Mouse (Mus musculus) midbrain, embryonic 10.5 days (tissue): ENCODE measurements at regions not wholly inside any gene's neighbourhood (a gene's known extent, or its start where the extent isn't known, plus 50 kb on each side); places are given as distances from the start of the nearest gene placed in this dataset.

Experiments used
- DNase-seq: peaks from one replicate; pipeline ENCODE4 v3.0.0-alpha.2; 2017; ENCODE audit warnings: low spot score
- H3K27ac ChIP-seq: fragments of 300-500 bp; sonication (generic); replicated peaks from 2 replicates; pipeline ENCODE4 v1.5.1; 2016; ENCODE audit warnings: mild to moderate bottlenecking
- H3K27me3 ChIP-seq: fragments of 300-500 bp; sonication (generic); 2 replicates; pipeline ENCODE4 v1.6.1; 2016; ENCODE audit warnings: low read depth, mild to moderate bottlenecking; ENCODE audit not compliant: poor library complexity, severe bottlenecking
- H3K36me3 ChIP-seq: fragments of 300-500 bp; sonication (generic); 2 replicates; pipeline ENCODE4 v1.6.1; 2016; ENCODE audit warnings: mild to moderate bottlenecking, moderate library complexity
- H3K4me1 ChIP-seq: fragments of 300-500 bp; sonication (generic); 2 replicates; pipeline ENCODE4 v1.6.1; 2016
- H3K4me3 ChIP-seq: fragments of 300-500 bp; sonication (generic); 2 replicates; pipeline ENCODE4 v1.5.1; 2016; ENCODE audit warnings: mild to moderate bottlenecking, moderate library complexity
- H3K9me3 ChIP-seq: fragments of 300-500 bp; sonication (generic); replicated peaks from 2 replicates; pipeline ENCODE4 v1.6.1; 2016; ENCODE audit warnings: mild to moderate bottlenecking
- WGBS: fragments of 180-500 bp; shearing (Covaris S2); methylation state at CpG from one replicate; pipeline ENCODE4 v1.1.7; 2016; 5-methylcytosine and 5-hydroxymethylcytosine counted together

GRCm38 (mm10) chr5:26206766-26207122, 50.7 kb upstream of the Gm7361 start:
- WGBS: 19% methylated on average over 2 of the region's 2 CpGs
- H3K27ac ChIP-seq: peak overlapping the region; percentile 61

GRCm38 (mm10) chr5:26206066-26206765, 51.3 kb upstream of the Gm7361 start:
- 0 out of 2 replicates have a peak, but pooled peaks cover 4% of the 10 kb centered on the region for H3K9me3 ChIP-seq
- H3K27ac ChIP-seq: 0 out of 2 replicates have a peak overlapping the region, but pooled peaks have one; percentile 23
- WGBS: 66% methylated on average over 6 of the region's 6 CpGs
- no peak for DNase-seq
- H3K27me3 ChIP-seq: 0 out of 2 replicates have a peak, but pooled peaks cover 3% of the 10 kb centered on the region
- H3K4me1 ChIP-seq: peaks cover 26% of the 10 kb centered on the region
- no peaks in the 10 kb centered on the region for H3K36me3 ChIP-seq
- no peak overlapping the region for H3K4me3 ChIP-seq

More at GRCm38 (mm10) chr5:26206766-26207122, 50.7 kb upstream of the Gm7361 start:
- no peak for DNase-seq
- Histone ChIP-seq H3K36me3 (no peaks in the 10 kb centered on the region), H3K27me3 (0 out of 2 replicates have a peak, but pooled peaks cover 3% of the 10 kb centered on the region), H3K4me3 (no peak overlapping the region), H3K9me3 (0 out of 2 replicates have a peak, but pooled peaks cover 4% of the 10 kb centered on the region), H3K4me1 (peaks cover 29% of the 10 kb centered on the region)

GRCm38 (mm10) chr5:26202471-26202870, 55.0 kb upstream of the Gm7361 start:
- 93% methylated on average over 6 of the region's 6 CpGs for WGBS
- no peaks in the 10 kb centered on the region for H3K9me3 ChIP-seq
- no peak for DNase-seq
- no peaks in the 10 kb centered on the region for H3K27me3 ChIP-seq
- no peak overlapping the region for H3K4me3 ChIP-seq
- no peaks in the 10 kb centered on the region for H3K36me3 ChIP-seq
- H3K27ac ChIP-seq: no peak overlapping the region
- H3K4me1 ChIP-seq: peaks cover 15% of the 10 kb centered on the region

- Histone ChIP-seq H3K4me3 (no peak overlapping the region), H3K27me3 (peaks cover 12% of the 10 kb centered on the region), H3K36me3 (no peaks in the 10 kb centered on the region), H3K9me3 (no peaks in the 10 kb centered on the region), H3K27ac (no peak overlapping the region), H3K4me1 (peaks cover 20% of the 10 kb centered on the region)
- 20% methylated on average over 5 of the region's 5 CpGs for WGBS
- peak; percentile 33 for DNase-seq
Observed at GRCm38 (mm10) chr5:26189377-26189776, 68.1 kb upstream of the Gm7361 start.

GRCm38 (mm10) chr5:26187212-26187611, 66.0 kb upstream of the Gm10220 start:
- peaks cover 20% of the 10 kb centered on the region for H3K4me1 ChIP-seq
- no peaks in the 10 kb centered on the region for H3K9me3 ChIP-seq
- no peaks in the 10 kb centered on the region for H3K36me3 ChIP-seq
- DNase-seq: no peak
- H3K4me3 ChIP-seq: no peak overlapping the region
- no peak overlapping the region for H3K27ac ChIP-seq
- WGBS: 78% methylated on average over 8 of the region's 8 CpGs
- H3K27me3 ChIP-seq: peaks cover 18% of the 10 kb centered on the region

GRCm38 (mm10) chr5:26185417-26185816, 64.2 kb upstream of the Gm10220 start:
- 9% methylated on average over 5 of the region's 5 CpGs for WGBS

GRCm38 (mm10) chr5:26176064-26176463, 54.8 kb upstream of the Gm10220 start:
- no peak for DNase-seq
- 87% methylated on average over 2 of the region's 2 CpGs for WGBS
- Histone ChIP-seq H3K27me3 (no peaks in the 10 kb centered on the region), H3K4me1 (no peaks in the 10 kb centered on the region), H3K4me3 (no peak overlapping the region), H3K27ac (no peak overlapping the region), H3K36me3 (no peaks in the 10 kb centered on the region), H3K9me3 (no peaks in the 10 kb centered on the region)

More at GRCm38 (mm10) chr5:26185417-26185816, 64.2 kb upstream of the Gm10220 start:
- Histone ChIP-seq H3K27me3 (peaks cover 18% of the 10 kb centered on the region), H3K36me3 (no peaks in the 10 kb centered on the region), H3K4me3 (no peak overlapping the region), H3K9me3 (no peaks in the 10 kb centered on the region), H3K27ac (peak overlapping the region; percentile 14; the same call in 1 of the 2 replicates), H3K4me1 (peaks cover 20% of the 10 kb centered on the region)
- peak; percentile 28 for DNase-seq

- H3K27ac ChIP-seq: no peak overlapping the region
- H3K9me3 ChIP-seq: no peaks in the 10 kb centered on the region
- no peaks in the 10 kb centered on the region for H3K27me3 ChIP-seq
- no peaks in the 10 kb centered on the region for H3K36me3 ChIP-seq
- H3K4me1 ChIP-seq: no peaks in the 10 kb centered on the region
- WGBS: 77% methylated on average over 5 of the region's 5 CpGs
- H3K4me3 ChIP-seq: no peak overlapping the region
- no peak for DNase-seq
Observed at GRCm38 (mm10) chr5:26171662-26172384, 50.6 kb upstream of the Gm10220 start.

- H3K36me3 ChIP-seq: no peaks in the 10 kb centered on the region
- no peaks in the 10 kb centered on the region for H3K27me3 ChIP-seq
- no peak for DNase-seq
- H3K4me1 ChIP-seq: no peaks in the 10 kb centered on the region
- no peaks in the 10 kb centered on the region for H3K9me3 ChIP-seq
- no peak overlapping the region for H3K4me3 ChIP-seq
- no peak overlapping the region for H3K27ac ChIP-seq
- 90% methylated on average over 4 of the region's 4 CpGs for WGBS
Observed at GRCm38 (mm10) chr5:26170717-26171500, 49.7 kb upstream of the Gm10220 start.
